Mouse (Mus musculus) megakaryocyte-erythroid progenitor cell, adult 5 weeks (primary cell): ENCODE data around the gene Olfr32. TPM values are rescaled to one million over a fixed set of nuclear protein-coding genes. Genes with fewer than 3 reads are reported as not detected.

Source experiments
- polyA plus RNA-seq: library from polyadenylated mRNA; stranded (reverse); fragments of >175 nt; gene quantifications from 2 replicates; pipeline ENCODE4 v1.2.3, GENCODE M21; 2012

Olfr32 gene
- 0.02 TPM in 1 of 2 replicates, not detected in the other for polyA plus RNA-seq

GRCm38 (mm10) chr2:90142196-90142595 lies at the start of gene Olfr32:
Gene Olfr32, minus strand, starts transcription at chr2:90142296.

GRCm38 (mm10) chr2:90152991-90153390 lies 10.9 kb upstream of the Olfr32 start, which contains the start of gene Olfr1270:
Gene Olfr1270, minus strand, starts transcription at chr2:90153091.

GRCm38 (mm10) chr2:90121312-90121711 lies 20.8 kb downstream of the Olfr32 start, which contains the start of gene Olfr1269:
Gene Olfr1269, minus strand, starts transcription at chr2:90121412.

Other genes with a start within 250 kb of the Olfr32 start
- gene Olfr1258, start 215.0 kb downstream of the Olfr32 start, polyA plus RNA-seq: 0.01 TPM in 1 of 2 replicates, not detected in the other
- not detected in 2 replicates for gene Olfr1259, start 193.6 kb downstream of the Olfr32 start, polyA plus RNA-seq
- not detected in 2 replicates for gene Olfr1260, start 168.0 kb downstream of the Olfr32 start, polyA plus RNA-seq
- not detected in 2 replicates for gene Olfr1261, start 151.1 kb downstream of the Olfr32 start, polyA plus RNA-seq
- not detected in 2 replicates for gene Olfr1262, start 142.2 kb downstream of the Olfr32 start, polyA plus RNA-seq
- 0.03 TPM in 1 of 2 replicates, not detected in the other for gene Olfr1263, start 130.2 kb downstream of the Olfr32 start, polyA plus RNA-seq
- gene Olfr1264, start 116.7 kb downstream of the Olfr32 start, polyA plus RNA-seq: not detected in 2 replicates
- gene Olfr1265, start 107.0 kb downstream of the Olfr32 start, polyA plus RNA-seq: not detected in 2 replicates
- 0.08 TPM in 1 of 2 replicates, not detected in the other for gene Olfr140, start 78.7 kb downstream of the Olfr32 start, polyA plus RNA-seq
- gene Olfr1269, start 20.9 kb downstream of the Olfr32 start, polyA plus RNA-seq: not detected in 2 replicates
- 0.02 TPM in 1 of 2 replicates, not detected in the other for gene Olfr1270, start 10.8 kb upstream of the Olfr32 start, polyA plus RNA-seq
- not detected in 2 replicates for gene Olfr1506, start 82.2 kb upstream of the Olfr32 start, polyA plus RNA-seq
- not detected in 2 replicates for gene Olfr142, start 115.3 kb upstream of the Olfr32 start, polyA plus RNA-seq
- not detected in 2 replicates for gene Olfr1271, start 128.7 kb upstream of the Olfr32 start, polyA plus RNA-seq
- gene Olfr1272, start 150.5 kb upstream of the Olfr32 start, polyA plus RNA-seq: not detected in 2 replicates
- gene Gm13769, start 179.9 kb upstream of the Olfr32 start, polyA plus RNA-seq: 0.10 TPM in 1 of 2 replicates, not detected in the other